Mouse (Mus musculus): ENCODE data around the gene Ehd4. TPM values are rescaled to one million over a fixed set of nuclear protein-coding genes. Genes with fewer than 3 reads are reported as not detected.

Ehd4 gene
- total RNA-seq, 2 experiments from 2014 or later: 50.9 to 77.5 TPM

- ATAC-seq (ENCODE audit: poor library complexity, severe bottlenecking): no peak
These were observed 107.7 kb downstream of the Ehd4 start for GRCm38 (mm10) chr2:120046486-120047310.

- no peak for ATAC-seq (ENCODE audit: poor library complexity, severe bottlenecking)
These were observed 109.7 kb downstream of the Ehd4 start for GRCm38 (mm10) chr2:120044676-120045075.

- no peak for ATAC-seq (ENCODE audit: poor library complexity, severe bottlenecking)
These were observed 110.3 kb downstream of the Ehd4 start for GRCm38 (mm10) chr2:120044101-120044603.

GRCm38 (mm10) chr2:120040991-120041390 is 113.4 kb downstream of the Ehd4 start:
- ATAC-seq (ENCODE audit: poor library complexity, severe bottlenecking): no peak

Other genes starting within 250 kb of the Ehd4 start
- gene Mapkbp1, start 181.9 kb downstream of the Ehd4 start, total RNA-seq (2015): 2.1 and 3.3 TPM in 2 replicates
- gene Mapkbp1, start 181.9 kb downstream of the Ehd4 start, total RNA-seq (2017): 2.6 and 2.8 TPM in 2 replicates
- 4.5 and 8.0 TPM in 2 replicates for gene Jmjd7, start 127.1 kb downstream of the Ehd4 start, total RNA-seq (2015)
- 2.3 and 5.4 TPM in 2 replicates for gene Jmjd7, start 127.1 kb downstream of the Ehd4 start, total RNA-seq (2017)
- gene Gm28042, start 127.1 kb downstream of the Ehd4 start, total RNA-seq (2015): 0.80 and 1.7 TPM in 2 replicates
- gene Gm28042, start 127.1 kb downstream of the Ehd4 start, total RNA-seq (2017): 0.15 and 0.37 TPM in 2 replicates
- gene Pla2g4b, start 121.2 kb downstream of the Ehd4 start, total RNA-seq (2015): 0.43 and 1.3 TPM in 2 replicates
- gene Pla2g4b, start 121.2 kb downstream of the Ehd4 start, total RNA-seq (2017): 0.12 and 0.66 TPM in 2 replicates
- not detected in 2 replicates for gene Pla2g4e, start 90.7 kb upstream of the Ehd4 start, total RNA-seq (2015)
- not detected in 2 replicates for gene Pla2g4e, start 90.7 kb upstream of the Ehd4 start, total RNA-seq (2017)
- gene Pla2g4d, start 134.6 kb upstream of the Ehd4 start, total RNA-seq (2015): not detected in 2 replicates
- gene Pla2g4d, start 134.6 kb upstream of the Ehd4 start, total RNA-seq (2017): not detected in 2 replicates
- not detected in 2 replicates for gene Pla2g4f, start 159.6 kb upstream of the Ehd4 start, total RNA-seq (2015)
- gene Pla2g4f, start 159.6 kb upstream of the Ehd4 start, total RNA-seq (2017): 0.15 TPM in 1 of 2 replicates, not detected in the other
- gene Vps39, start 198.5 kb upstream of the Ehd4 start, total RNA-seq (2015): 11.4 and 21.7 TPM in 2 replicates
- 24.9 and 26.6 TPM in 2 replicates for gene Vps39, start 198.5 kb upstream of the Ehd4 start, total RNA-seq (2017)
- 10.8 and 11.9 TPM in 2 replicates for gene Ganc, start 249.3 kb upstream of the Ehd4 start, total RNA-seq (2015)
- gene Ganc, start 249.3 kb upstream of the Ehd4 start, total RNA-seq (2017): 20.7 and 21.0 TPM in 2 replicates
- gene Tmem87a, start 249.5 kb upstream of the Ehd4 start, total RNA-seq (2015): 18.5 and 20.3 TPM in 2 replicates
- 41.7 and 46.8 TPM in 2 replicates for gene Tmem87a, start 249.5 kb upstream of the Ehd4 start, total RNA-seq (2017)